Mouse (Mus musculus) hindbrain, embryonic 16.5 days (tissue): Measurements from ENCODE around the gene Elovl6. TPM values are rescaled to one million over a fixed set of nuclear protein-coding genes. Genes with fewer than 3 reads are reported as not detected.

Source experiments
- ATAC-seq: fragments of 200-750 bp; cut with Nextera tagmentation; 2 replicates; pipeline ENCODE4 v1.8.0; 2017; ENCODE audit warnings: moderate TSS enrichment, moderate library complexity
- H3K27ac ChIP-seq: fragments of 300-500 bp; sonication (generic); 2 replicates; pipeline ENCODE4 v1.5.1; 2014; ENCODE audit warnings: low read depth, mild to moderate bottlenecking, control low read depth, low read length, moderate library complexity
- H3K27me3 ChIP-seq: fragments of 300-500 bp; sonication (generic); replicated peaks from 2 replicates; pipeline ENCODE4 v1.6.1; 2014; ENCODE audit warnings: low read length; ENCODE audit not compliant: control insufficient read depth, insufficient read depth
- H3K36me3 ChIP-seq: fragments of 300-500 bp; sonication (generic); 2 replicates; pipeline ENCODE4 v1.6.1; 2014; ENCODE audit warnings: mild to moderate bottlenecking, low read length, moderate library complexity, mixed read lengths; ENCODE audit not compliant: control insufficient read depth, insufficient read depth
- H3K4me1 ChIP-seq: fragments of 300-500 bp; sonication (generic); 2 replicates; pipeline ENCODE4 v1.6.1; 2014; ENCODE audit warnings: low read depth, low read length; ENCODE audit not compliant: control insufficient read depth, insufficient read depth
- H3K4me2 ChIP-seq: fragments of 300-500 bp; sonication (generic); 2 replicates; pipeline ENCODE4 v1.6.1; 2014; ENCODE audit warnings: mild to moderate bottlenecking, low read length, control low read depth, moderate library complexity
- H3K4me3 ChIP-seq: fragments of 300-500 bp; sonication (generic); 2 replicates; pipeline ENCODE4 v1.5.1; 2014; ENCODE audit warnings: mild to moderate bottlenecking, low read length, control low read depth, moderate library complexity
- H3K9ac ChIP-seq: fragments of 300-500 bp; sonication (generic); 2 replicates; pipeline ENCODE4 v1.6.1; 2014; ENCODE audit warnings: low read depth, mild to moderate bottlenecking, control low read depth, low read length, moderate library complexity
- H3K9me3 ChIP-seq: fragments of 300-500 bp; sonication (generic); 2 replicates; pipeline ENCODE4 v1.6.1; 2014; ENCODE audit warnings: mild to moderate bottlenecking, low read length, moderate library complexity; ENCODE audit not compliant: control insufficient read depth
- WGBS: fragments of 180-500 bp; shearing (Covaris S2); extraction: QIAGEN DNeasy Blood & Tissue Kit; methylation state at CpG from one replicate; pipeline ENCODE4 v1.1.7; 2014; 5-methylcytosine and 5-hydroxymethylcytosine counted together
- microRNA-seq: library from miRNA; unstranded; fragments of <30 nt; microRNA quantifications from one replicate; pipeline ENCODE4, GENCODE M21; 2017
- polyA plus RNA-seq: library from polyadenylated mRNA; unstranded; fragments of >200 nt; fragmentation: Nextera tagmentation; extraction: Ambion mirVana; gene quantifications from 2 replicates; pipeline ENCODE4 v1.2.1, GENCODE M21; 2015

Elovl6 gene
- polyA plus RNA-seq, 1 experiment from 2014 or later: 44.4 TPM

- 60% methylated on average over 8 of the region's 8 CpGs for WGBS
- Histone ChIP-seq H3K27me3 (no peaks in the 10 kb centered on the region), H3K4me2 (no peak overlapping the region), H3K9me3 (no peaks in the 10 kb centered on the region), H3K4me1 (no peaks in the 10 kb centered on the region), H3K4me3 (no peak overlapping the region), H3K36me3 (no peaks in the 10 kb centered on the region), H3K9ac (no peak overlapping the region), H3K27ac (no peak overlapping the region)
- ATAC-seq: peak; percentile 70
These were observed 154.7 kb downstream of the Elovl6 start for GRCm38 (mm10) chr3:129686698-129687333.

GRCm38 (mm10) chr3:129687429-129687828 is 155.3 kb downstream of the Elovl6 start:
- Histone ChIP-seq H3K36me3 (no peaks in the 10 kb centered on the region), H3K27me3 (no peaks in the 10 kb centered on the region), H3K4me3 (no peak overlapping the region), H3K4me2 (no peak overlapping the region), H3K27ac (no peak overlapping the region), H3K4me1 (no peaks in the 10 kb centered on the region), H3K9me3 (no peaks in the 10 kb centered on the region), H3K9ac (no peak overlapping the region)
- WGBS: 72% methylated on average over 5 of the region's 5 CpGs
- ATAC-seq: no peak

Small RNAs within 50 kb of the gene (microRNA-seq; reads per million reads assigned to microRNA genes)
- not detected for gene Gm24515

Other genes starting within 250 kb of the Elovl6 start
- gene Enpep, start 199.6 kb upstream of the Elovl6 start, polyA plus RNA-seq: 2.4 and 3.2 TPM in 2 replicates
- gene Egf, start 223.0 kb downstream of the Elovl6 start, polyA plus RNA-seq: 1.8 and 1.9 TPM in 2 replicates